Mouse (Mus musculus) hindbrain, embryonic 11.5 days (tissue): Measurements from ENCODE around the gene Tbc1d32. TPM values are rescaled to one million over a fixed set of nuclear protein-coding genes. Genes with fewer than 3 reads are reported as not detected.

Source experiments
- ATAC-seq: fragments of 200-750 bp; cut with Nextera tagmentation; 2 replicates; pipeline ENCODE4 v1.8.0; 2017; ENCODE audit warnings: mild to moderate bottlenecking, moderate TSS enrichment, moderate library complexity; ENCODE audit not compliant: low FRiP score
- DNase-seq: peaks from one replicate; pipeline ENCODE4 v3.0.0-alpha.2; 2015; ENCODE audit warnings: low spot score
- H3K27ac ChIP-seq: fragments of 300-500 bp; sonication (generic); 2 replicates; pipeline ENCODE4 v1.5.1; 2014; ENCODE audit warnings: mild to moderate bottlenecking, low read depth, low read length
- H3K27me3 ChIP-seq: fragments of 300-500 bp; sonication (generic); 2 replicates; pipeline ENCODE4 v1.6.1; 2014; ENCODE audit warnings: mild to moderate bottlenecking, low read length, moderate library complexity, mixed read lengths; ENCODE audit not compliant: control insufficient read depth, insufficient read depth
- H3K36me3 ChIP-seq: fragments of 300-500 bp; sonication (generic); 2 replicates; pipeline ENCODE4 v1.6.1; 2014; ENCODE audit warnings: mild to moderate bottlenecking, low read length, moderate library complexity, mixed read lengths; ENCODE audit not compliant: control insufficient read depth, insufficient read depth
- H3K4me1 ChIP-seq: fragments of 300-500 bp; sonication (generic); replicated peaks from 2 replicates; pipeline ENCODE4 v1.6.1; 2014; ENCODE audit warnings: low read length, mixed read lengths; ENCODE audit not compliant: control insufficient read depth, insufficient read depth
- H3K4me2 ChIP-seq: fragments of 300-500 bp; sonication (generic); replicated peaks from 2 replicates; pipeline ENCODE4 v1.6.1; 2014; ENCODE audit warnings: mild to moderate bottlenecking, low read depth, low read length
- H3K4me3 ChIP-seq: fragments of 300-500 bp; sonication (generic); 2 replicates; pipeline ENCODE4 v1.5.1; 2014; ENCODE audit warnings: low read depth, low read length
- H3K9ac ChIP-seq: fragments of 300-500 bp; sonication (generic); 2 replicates; pipeline ENCODE4 v1.6.1; 2014; ENCODE audit warnings: low read depth, low read length
- H3K9me3 ChIP-seq: fragments of 300-500 bp; sonication (generic); 2 replicates; pipeline ENCODE4 v1.6.1; 2016; ENCODE audit warnings: low read length; ENCODE audit not compliant: control insufficient read depth
- WGBS: fragments of 180-500 bp; shearing (Covaris S2); extraction: QIAGEN DNeasy Blood & Tissue Kit; methylation state at CpG from one replicate; pipeline ENCODE4 v1.1.7; 2014; 5-methylcytosine and 5-hydroxymethylcytosine counted together
- polyA plus RNA-seq: library from polyadenylated mRNA; unstranded; fragments of >200 nt; fragmentation: Nextera tagmentation; extraction: Ambion mirVana; gene quantifications from 2 replicates; pipeline ENCODE4 v1.2.1, GENCODE M21; 2014

Gene Tbc1d32
- 3.6 and 3.8 TPM in 2 replicates for polyA plus RNA-seq

DNA sequence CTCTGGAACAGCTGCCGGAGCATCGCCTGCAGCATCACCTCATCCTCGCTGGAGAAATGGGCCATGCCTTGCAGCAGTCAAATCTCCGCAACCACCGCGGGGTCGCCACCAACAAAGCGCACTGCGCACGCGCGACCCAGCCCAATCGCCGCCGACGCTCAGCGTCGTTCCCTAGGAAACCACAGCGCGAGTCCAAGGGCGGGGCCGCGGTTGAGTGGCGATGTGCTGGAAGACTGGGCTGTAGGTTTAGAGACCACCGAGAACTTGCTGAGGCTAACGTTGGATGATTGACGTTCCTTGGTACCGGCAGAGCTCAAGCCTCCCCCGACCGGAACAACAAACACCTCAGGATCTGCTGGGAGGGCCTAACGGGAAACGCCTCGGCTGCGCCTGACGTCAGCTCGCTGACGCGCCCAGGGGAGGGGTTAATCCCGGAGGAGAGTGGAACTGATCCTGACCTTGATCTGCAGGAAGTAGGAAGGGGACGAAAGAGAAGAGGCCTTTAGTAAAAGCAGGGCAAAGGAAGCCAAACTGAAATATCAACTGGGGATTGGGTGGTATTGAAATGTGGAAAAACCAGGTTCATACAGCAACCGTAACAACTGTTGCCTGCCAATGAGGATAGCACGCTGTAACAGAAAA, at the start of gene Tbc1d32:
TSS of gene Tbc1d32 (minus strand) at position 122 of the 642 bp plus-strand sequence.
- Histone ChIP-seq H3K27me3 (no peaks in the 10 kb centered on the region), H3K9me3 (no peaks in the 10 kb centered on the region), H3K4me3 (peak within 1 kb of the TSS; percentile 49), H3K4me2 (peak within 1 kb of the TSS; percentile 57), H3K27ac (peak within 1 kb of the TSS; percentile 84), H3K36me3 (no peaks in the 10 kb centered on the region), H3K9ac (peak within 1 kb of the TSS; percentile 64), H3K4me1 (no peaks in the 10 kb centered on the region)
- WGBS, result 3% methylated on average over 42 of the region's 42 CpGs
- DNase-seq, result peak; percentile 97
- ATAC-seq, result peak; percentile 99

GRCm38 (mm10) chr10:56227771-56228275, 666 bp downstream of the Tbc1d32 start:
- no peaks in the 10 kb centered on the region for H3K9me3 ChIP-seq
- no peaks in the 10 kb centered on the region for H3K36me3 ChIP-seq
- H3K4me3 ChIP-seq, result peak overlapping the region; percentile 49
- no peaks in the 10 kb centered on the region for H3K27me3 ChIP-seq
- no peaks in the 10 kb centered on the region for H3K4me1 ChIP-seq
- WGBS, result 77% methylated on average over 8 of the region's 8 CpGs
- peak; percentile 24 for DNase-seq
- peak overlapping the region; percentile 57 for H3K4me2 ChIP-seq
- H3K27ac ChIP-seq, result no peak overlapping the region
- 0 out of 2 replicates have a peak, but pooled peaks have one; percentile 14 for ATAC-seq
- H3K9ac ChIP-seq, result peak overlapping the region; percentile 64

GRCm38 (mm10) chr10:56215797-56216196, 12.7 kb downstream of the Tbc1d32 start:
- Histone ChIP-seq H3K27ac (no peak overlapping the region), H3K36me3 (no peaks in the 10 kb centered on the region), H3K27me3 (no peaks in the 10 kb centered on the region), H3K9me3 (no peaks in the 10 kb centered on the region), H3K4me1 (no peaks in the 10 kb centered on the region), H3K9ac (no peak overlapping the region), H3K4me3 (no peak overlapping the region), H3K4me2 (no peak overlapping the region)
- ATAC-seq (no peak), DNase-seq (no peak)
- 69% methylated on average over 3 of the region's 3 CpGs for WGBS

DNA sequence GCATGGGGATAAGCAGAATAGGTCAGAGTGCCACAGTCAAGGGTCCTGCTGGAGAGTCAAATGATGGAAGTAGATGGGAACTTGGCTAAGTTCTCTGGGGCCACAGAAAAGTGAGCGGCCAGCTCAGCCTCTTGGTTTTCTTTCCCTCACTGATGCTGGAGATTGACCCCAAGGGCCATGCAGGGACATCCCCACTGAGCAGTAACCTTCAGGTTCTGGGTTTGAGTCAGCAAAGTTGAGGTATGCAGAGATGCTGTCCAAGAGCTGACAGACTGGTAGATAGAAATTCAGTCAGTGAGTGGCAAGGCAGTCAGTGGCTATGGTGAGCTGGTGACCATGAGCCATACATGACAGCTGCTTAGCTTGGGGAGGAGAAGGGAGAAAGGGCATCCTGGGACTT, 18.1 kb downstream of the Tbc1d32 start:
- Histone ChIP-seq H3K36me3 (no peaks in the 10 kb centered on the region), H3K4me1 (no peaks in the 10 kb centered on the region), H3K9ac (no peak overlapping the region), H3K27me3 (no peaks in the 10 kb centered on the region), H3K4me3 (no peak overlapping the region), H3K9me3 (no peaks in the 10 kb centered on the region), H3K4me2 (no peak overlapping the region), H3K27ac (no peak overlapping the region)
- DNase-seq, result no peak
- WGBS, result 100% methylated on average over 1 of the region's 1 CpGs
- no peak for ATAC-seq

DNA sequence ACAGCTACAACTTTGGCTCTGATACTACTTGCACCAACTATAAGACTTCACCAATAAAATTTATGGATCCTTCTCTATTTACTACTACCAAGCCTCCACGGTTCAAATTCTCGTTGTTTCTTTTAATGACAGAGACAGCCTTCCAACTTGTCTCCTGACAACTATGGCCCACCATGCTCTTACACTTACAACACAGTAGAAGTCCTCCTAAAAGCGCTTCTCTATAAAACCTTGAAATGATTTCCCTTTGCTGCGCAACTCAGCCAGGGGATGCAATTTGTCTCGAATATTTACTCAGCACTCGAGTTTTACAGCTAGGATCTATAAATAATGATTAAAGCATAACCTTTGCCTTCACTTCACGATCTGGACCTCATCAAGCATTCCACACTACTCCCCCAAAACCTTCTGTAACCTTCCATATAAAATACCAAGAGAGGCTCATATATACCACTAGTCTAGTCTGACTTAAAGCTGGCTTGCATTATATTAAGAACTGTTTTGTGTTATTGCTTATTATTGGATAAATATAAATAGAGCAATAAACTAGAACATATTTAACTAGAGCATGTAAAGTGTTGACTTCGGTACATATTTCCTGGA, 21.6 kb downstream of the Tbc1d32 start:
- no peaks in the 10 kb centered on the region for H3K9me3 ChIP-seq
- no peaks in the 10 kb centered on the region for H3K36me3 ChIP-seq
- H3K27me3 ChIP-seq, result no peaks in the 10 kb centered on the region
- no peaks in the 10 kb centered on the region for H3K4me1 ChIP-seq
- no peak for ATAC-seq
- H3K4me3 ChIP-seq, result no peak overlapping the region
- H3K27ac ChIP-seq, result no peak overlapping the region
- 94% methylated on average over 8 of the region's 8 CpGs for WGBS
- no peak for DNase-seq
- H3K4me2 ChIP-seq, result no peak overlapping the region
- no peak overlapping the region for H3K9ac ChIP-seq

DNA sequence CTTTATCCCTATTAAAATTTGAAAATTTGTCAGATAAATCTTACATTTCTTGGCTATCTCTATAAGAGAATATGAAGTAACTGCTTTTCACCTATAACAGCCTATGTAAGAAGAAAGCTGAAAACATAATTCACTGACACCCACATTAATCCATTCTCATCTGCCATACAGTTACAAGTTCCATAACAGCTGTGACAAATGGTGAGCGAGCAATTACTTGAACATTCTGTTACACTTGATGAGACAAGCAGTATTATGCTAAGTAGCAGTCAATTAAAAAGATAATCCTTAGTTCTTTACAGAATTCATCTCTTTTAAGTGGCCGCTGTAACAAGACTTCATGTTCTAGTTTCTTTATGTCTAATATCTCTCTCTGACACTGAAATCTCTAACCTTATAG, 24.1 kb downstream of the Tbc1d32 start:
- 97% methylated on average over 2 of the region's 2 CpGs for WGBS
- H3K27me3 ChIP-seq, result no peaks in the 10 kb centered on the region
- H3K36me3 ChIP-seq, result no peaks in the 10 kb centered on the region
- no peaks in the 10 kb centered on the region for H3K9me3 ChIP-seq
- H3K4me1 ChIP-seq, result no peaks in the 10 kb centered on the region
- DNase-seq, result no peak
- H3K27ac ChIP-seq, result no peak overlapping the region
- H3K9ac ChIP-seq, result no peak overlapping the region
- no peak overlapping the region for H3K4me2 ChIP-seq
- no peak for ATAC-seq
- H3K4me3 ChIP-seq, result no peak overlapping the region

- H3K27me3 ChIP-seq, result no peaks in the 10 kb centered on the region
Measured at GRCm38 (mm10) chr10:56199902-56200301, 28.6 kb downstream of the Tbc1d32 start.

DNA sequence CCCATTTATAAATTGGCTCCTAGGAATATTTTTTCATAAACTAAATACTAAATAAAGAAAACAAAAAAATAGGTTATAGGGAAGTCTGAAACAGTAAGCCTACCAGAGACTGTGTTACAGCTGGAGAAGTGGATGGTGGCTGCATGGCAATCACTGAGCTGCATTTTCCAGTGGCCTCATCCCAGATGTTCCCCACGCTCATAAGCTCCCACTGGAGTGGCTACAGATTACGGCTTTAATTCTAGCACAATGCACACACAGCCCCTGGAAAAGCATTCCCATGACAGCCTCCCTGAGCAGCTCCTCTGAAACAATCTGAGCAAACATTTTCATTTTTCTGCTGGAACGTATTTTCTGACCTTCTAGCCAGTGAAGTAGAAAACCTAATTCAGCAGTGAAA, 29.8 kb downstream of the Tbc1d32 start:
- no peak overlapping the region for H3K4me3 ChIP-seq
- no peaks in the 10 kb centered on the region for H3K36me3 ChIP-seq
- no peak for ATAC-seq
- no peak overlapping the region for H3K27ac ChIP-seq
- H3K9ac ChIP-seq, result no peak overlapping the region
- no peaks in the 10 kb centered on the region for H3K9me3 ChIP-seq
- WGBS, result 68% methylated on average over 3 of the region's 3 CpGs
- no peaks in the 10 kb centered on the region for H3K27me3 ChIP-seq
- no peak overlapping the region for H3K4me2 ChIP-seq
- no peak for DNase-seq
- H3K4me1 ChIP-seq, result no peaks in the 10 kb centered on the region

More at GRCm38 (mm10) chr10:56199902-56200301, 28.6 kb downstream of the Tbc1d32 start:
- no peaks in the 10 kb centered on the region for H3K9me3 ChIP-seq
- DNase-seq, result no peak
- H3K9ac ChIP-seq, result no peak overlapping the region
- no peak overlapping the region for H3K4me2 ChIP-seq
- H3K36me3 ChIP-seq, result no peaks in the 10 kb centered on the region
- no peak for ATAC-seq
- no peaks in the 10 kb centered on the region for H3K4me1 ChIP-seq
- no peak overlapping the region for H3K4me3 ChIP-seq
- no peak overlapping the region for H3K27ac ChIP-seq

- no peaks in the 10 kb centered on the region for H3K27me3 ChIP-seq
- no peak overlapping the region for H3K9ac ChIP-seq
- DNase-seq (no peak), ATAC-seq (no peak)
- no peak overlapping the region for H3K4me2 ChIP-seq
- no peak overlapping the region for H3K27ac ChIP-seq
- no peaks in the 10 kb centered on the region for H3K4me1 ChIP-seq
- WGBS, result 60% methylated on average over 7 of the region's 7 CpGs
- no peaks in the 10 kb centered on the region for H3K36me3 ChIP-seq
- no peaks in the 10 kb centered on the region for H3K9me3 ChIP-seq
- H3K4me3 ChIP-seq, result no peak overlapping the region
Measured at GRCm38 (mm10) chr10:56194310-56194709, 34.2 kb downstream of the Tbc1d32 start.
